Mouse (Mus musculus): ENCODE results near the gene Vps13a.
"Not testable (repeated sequence)": the region's sequence is repeated elsewhere in the genome, so short reads cannot be mapped to it uniquely, and the experiment has no call there.

Gene Vps13a

DNA sequence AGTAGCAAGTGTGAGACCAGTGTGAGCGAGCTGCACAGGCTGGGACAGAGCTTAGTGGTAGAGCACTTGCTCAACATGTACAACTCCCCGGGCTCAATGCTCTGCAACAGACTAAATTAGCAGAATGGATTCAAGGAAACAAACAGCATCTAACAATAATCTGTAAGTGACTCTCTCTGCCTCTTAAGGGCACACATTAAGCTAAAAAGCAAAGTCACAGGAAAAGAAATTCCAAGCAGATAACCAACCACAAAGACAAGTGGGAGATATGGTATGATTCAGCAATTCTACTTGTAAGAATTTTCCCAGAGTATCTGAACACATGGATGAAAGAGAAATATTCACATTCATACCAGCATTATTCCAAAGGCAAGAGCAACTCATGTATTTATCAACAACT, 13.3 kb downstream of the Vps13a start:
- in situ Hi-C loops (cut with MboI): no loop called here

DNA sequence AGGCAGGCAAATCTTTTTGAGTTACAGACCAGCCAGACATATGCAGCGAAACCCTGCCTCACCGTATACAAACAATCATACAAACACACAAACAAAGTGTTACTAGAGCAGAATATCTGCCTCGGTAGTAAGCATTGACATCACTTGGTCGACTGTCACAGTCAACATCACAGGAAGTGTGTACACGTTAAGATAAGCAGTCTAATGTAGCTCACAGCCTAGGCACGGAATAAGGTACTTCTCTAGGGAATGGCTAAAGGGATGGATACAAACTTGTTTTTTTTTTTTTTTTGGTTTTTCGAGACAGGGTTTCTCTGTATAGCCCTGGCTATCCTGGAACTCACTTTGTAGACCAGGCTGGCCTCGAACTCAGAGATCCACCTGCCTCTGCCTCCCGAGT, 23.3 kb downstream of the Vps13a start:
- in situ Hi-C loops (cut with MboI): not testable (repeated sequence)

DNA sequence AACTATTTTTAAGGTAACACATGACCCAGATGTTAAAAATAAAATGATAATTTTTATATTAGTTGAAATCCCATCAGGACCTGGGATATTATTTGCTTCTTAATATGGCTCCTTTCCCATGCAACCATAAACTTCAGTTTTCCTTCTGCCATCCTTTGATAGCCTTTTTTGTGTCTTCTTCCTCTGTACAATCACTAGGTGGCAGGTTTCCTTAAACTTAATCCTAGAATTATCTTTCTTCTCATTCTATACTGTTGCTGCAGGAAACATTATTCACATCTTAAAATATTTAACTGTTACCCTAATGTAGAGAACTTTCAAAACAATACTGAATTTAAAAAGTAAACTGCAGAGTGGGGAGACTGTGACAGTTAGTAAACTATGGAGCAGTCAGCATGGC, 24.9 kb downstream of the Vps13a start:
- in situ Hi-C loops (cut with MboI): no loop called here

DNA sequence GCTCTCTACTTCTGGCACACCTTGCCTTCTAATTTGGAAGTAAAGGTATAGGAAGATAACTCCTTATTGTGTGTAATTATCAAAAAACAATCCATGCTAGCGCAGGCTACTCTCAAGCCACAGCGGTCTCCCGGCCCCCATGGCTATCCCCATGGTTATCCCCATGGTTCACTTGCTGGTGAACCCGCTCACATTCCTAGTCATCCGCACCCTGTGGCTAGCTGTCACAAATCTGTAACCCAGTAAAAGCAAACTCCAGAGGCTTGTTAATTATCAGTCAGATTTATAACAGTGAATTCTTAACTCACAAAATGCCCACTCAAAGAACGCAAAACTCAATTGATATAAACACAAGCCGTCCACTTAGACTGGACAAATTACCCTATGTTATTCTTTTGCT, 25.5 kb downstream of the Vps13a start:
- in situ Hi-C loops (cut with MboI): no loop called here

DNA sequence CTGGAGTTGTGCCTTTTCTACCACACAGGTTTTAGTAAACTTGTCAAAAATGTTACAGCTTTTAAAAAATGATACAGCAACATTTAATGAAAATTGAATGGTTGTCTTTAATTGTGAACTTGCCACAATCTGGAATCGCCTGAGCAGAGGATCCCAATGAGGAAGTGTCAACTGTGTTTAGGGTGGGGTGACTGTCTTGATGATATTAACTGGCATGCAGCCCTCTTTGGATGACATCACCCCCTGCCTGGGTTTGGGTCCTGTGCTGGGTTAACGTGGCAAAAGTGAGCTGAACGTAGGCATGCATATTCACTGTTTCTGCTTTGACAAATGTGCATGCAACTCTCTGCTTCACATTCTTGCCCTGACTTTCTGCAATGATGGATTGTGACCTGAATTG, 27.6 kb downstream of the Vps13a start:
- in situ Hi-C loops (cut with MboI): no loop called here

DNA sequence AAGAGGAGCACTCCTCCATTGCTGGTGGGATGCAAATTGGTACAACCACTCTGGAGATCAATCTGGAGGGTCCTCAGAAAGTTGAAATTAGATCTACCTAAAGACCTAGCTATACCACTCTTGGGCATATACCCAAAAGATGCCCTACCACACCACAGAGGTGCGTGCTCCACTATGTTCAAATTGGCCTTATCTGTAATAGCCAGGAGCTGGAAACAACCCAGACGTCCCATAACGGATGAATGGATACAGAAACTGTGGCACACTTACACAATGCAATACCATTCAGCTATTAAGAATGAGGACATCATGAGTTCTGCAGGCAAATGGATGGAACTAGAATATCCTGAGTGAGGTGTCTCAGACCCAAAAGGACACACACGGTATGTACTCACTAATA, 43.9 kb downstream of the Vps13a start:
- in situ Hi-C loops (cut with MboI): no loop called here

DNA sequence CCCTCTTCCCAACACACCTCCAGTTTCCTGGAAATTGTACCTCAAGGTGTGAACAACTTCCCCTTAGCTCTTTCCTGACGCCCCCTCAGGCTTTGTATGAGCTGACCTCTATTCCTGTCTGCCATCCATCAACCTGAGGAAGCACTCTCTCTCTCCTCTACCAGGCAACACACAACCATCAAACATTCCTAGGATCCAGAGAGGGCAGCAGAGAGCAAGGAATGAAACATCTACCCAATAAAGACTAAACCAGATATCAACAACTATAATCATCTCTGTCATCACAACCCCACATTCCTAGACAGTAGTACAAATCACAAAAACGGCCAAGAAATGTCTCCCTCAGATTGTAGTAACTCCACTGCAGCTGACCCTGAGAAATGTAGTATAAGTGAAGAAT, 52.0 kb downstream of the Vps13a start:
- in situ Hi-C loops (cut with MboI): no loop called here

DNA sequence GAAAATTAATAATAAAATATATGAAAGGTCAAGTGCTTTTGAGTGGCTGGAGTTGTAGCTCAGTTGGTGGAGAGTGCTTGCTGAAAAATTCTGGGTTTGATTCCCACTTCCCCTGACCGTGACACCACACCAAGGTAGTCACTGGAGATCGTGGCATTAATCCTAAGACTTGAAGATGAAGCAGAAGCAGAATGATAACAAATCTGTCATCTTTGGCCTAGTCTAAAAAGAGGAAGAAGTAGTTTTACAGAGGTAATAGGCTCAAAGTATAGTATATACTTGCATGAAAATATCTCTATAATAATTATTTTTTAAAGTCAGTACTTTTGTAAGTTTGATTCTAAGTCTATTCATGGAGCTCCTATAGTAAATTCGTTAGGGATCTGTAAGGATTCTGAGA, 65.5 kb downstream of the Vps13a start:
- in situ Hi-C loops (cut with MboI): no loop called here

DNA sequence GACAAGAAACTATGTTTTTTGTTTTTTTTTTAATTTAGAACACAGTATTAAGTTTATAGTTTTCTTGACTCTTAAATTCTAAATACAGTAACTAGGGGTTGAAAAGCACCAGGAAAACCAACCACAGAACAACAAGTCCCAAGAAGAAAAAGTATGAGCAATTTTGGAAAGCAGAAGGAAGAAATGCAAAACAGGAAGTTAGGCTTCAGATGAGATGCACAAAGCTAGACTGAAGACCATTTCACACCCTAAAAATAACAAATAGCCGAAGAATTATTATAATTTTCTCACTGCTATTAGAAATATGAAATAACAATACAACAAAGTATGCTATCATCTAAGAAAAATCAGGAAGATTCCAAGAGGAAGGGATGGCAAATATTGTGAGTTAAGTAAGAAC, 78.9 kb downstream of the Vps13a start:
- in situ Hi-C loops (cut with MboI): no loop called here

DNA sequence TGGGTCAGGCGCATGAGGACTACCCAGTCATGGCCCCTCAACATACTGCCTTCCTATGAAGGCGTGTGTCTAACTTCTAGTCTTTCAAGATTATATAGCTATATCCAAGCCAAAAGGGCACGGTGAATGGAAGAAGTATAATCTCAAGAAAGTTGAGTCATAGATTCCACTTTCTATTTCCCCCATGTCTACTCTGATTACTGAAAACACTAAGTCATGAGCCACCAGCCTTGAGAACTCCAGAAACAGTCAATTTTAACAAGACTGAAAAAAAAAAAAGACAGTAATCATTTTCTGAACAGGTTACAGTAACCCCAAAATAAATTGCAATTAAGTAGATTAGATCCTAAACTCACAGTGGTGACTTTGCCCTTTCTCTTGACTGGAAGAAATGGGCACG, 95.8 kb downstream of the Vps13a start:
- in situ Hi-C loops (cut with MboI): no loop called here

DNA sequence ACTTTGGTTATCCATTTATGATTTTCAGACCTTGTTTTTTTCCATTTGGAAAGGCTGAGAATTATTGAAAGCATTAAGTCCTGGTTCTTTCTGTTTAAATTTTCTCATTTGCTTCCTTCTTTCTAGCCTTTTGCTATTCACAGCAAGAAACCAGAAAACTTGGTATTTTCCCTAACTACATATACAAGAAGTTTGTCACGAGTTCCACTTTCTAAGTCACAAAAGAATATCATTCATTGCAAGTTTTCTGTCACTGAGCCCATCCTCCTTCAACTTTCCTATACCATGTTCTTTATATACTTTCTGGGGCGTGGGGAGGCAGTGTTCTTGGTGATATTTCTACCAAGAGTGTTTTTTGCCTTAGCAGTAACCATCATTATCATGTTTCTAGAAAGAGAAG, 96.5 kb downstream of the Vps13a start:
- in situ Hi-C loops (cut with MboI): no loop called here

DNA sequence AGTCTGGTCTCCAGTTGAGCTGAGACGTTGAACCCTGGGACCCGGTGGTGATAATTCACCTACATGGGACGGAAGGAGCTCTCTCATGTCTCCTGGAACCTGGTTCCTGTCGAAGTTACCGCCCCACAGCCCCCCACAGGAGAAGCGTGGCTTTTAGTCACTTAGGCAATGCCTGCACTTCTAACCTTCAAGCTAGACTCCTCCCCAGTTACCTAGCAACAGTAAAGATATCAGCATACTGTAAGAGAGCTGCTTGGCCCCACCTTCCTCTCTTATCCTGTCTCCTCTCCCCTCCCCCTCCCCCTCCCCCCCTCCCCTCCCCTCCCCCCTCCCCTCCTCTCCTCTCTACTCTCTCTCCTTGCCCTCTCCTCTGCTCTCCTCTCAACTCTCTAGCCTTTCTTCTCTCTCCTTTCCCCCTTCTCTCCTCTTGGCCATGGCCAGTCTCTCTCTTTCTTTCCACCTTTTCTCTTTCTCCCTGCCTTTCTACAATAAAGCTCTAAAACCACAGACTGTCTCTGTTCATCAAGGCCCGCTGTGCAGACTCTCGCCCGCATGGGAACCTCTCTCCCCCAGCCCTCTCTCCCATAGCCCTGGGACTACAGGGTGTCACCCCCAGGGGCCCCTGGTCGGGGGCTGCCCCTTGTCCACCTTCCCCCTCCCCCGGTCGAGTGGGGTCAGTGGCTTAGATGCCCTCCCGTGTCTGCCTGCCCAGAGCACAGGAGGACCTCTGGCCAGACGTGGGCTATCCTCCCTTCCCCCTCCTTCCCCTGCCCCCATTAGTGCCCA, 154.9 kb downstream of the Vps13a start:
- in situ Hi-C loops (cut with MboI): no loop called here

DNA sequence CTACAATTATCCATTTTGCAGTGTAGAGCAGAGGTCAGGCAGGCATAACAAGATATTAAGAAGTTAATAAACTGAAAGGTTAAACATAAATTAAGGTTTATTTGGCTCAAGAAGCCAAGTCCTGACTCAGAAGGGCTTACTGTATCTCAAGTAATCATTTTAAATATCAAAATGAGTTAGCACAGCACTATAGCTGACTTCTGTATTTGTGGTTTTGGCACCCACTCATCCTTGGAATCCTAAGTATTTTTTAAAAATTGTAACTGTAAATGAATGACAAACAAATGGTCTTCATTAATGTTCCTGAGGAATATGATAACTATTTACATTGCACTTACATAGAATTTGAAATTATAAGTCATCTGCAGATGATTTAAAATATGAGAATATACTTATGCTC, 155.7 kb downstream of the Vps13a start:
- in situ Hi-C loops (cut with MboI): no loop called here

DNA sequence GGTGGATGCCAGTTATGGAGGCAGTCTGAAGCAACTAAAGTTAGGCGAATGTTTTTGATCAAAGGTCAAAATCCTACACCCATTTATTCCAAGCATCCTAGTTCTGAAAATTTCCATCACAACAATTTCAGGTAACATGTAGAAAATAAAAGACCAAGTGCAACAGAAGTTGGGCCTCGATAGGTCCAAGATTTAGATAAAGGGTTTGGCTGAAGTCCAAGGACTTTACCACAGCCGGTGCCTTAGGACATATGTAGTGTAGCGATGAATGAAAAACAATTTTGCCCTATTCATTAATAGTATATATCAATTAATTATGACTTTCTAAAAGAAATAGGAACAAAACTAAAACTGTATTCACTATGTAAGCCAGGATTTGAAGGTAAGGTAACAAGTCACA, 157.6 kb downstream of the Vps13a start:
- in situ Hi-C loops (cut with MboI): no loop called here

DNA sequence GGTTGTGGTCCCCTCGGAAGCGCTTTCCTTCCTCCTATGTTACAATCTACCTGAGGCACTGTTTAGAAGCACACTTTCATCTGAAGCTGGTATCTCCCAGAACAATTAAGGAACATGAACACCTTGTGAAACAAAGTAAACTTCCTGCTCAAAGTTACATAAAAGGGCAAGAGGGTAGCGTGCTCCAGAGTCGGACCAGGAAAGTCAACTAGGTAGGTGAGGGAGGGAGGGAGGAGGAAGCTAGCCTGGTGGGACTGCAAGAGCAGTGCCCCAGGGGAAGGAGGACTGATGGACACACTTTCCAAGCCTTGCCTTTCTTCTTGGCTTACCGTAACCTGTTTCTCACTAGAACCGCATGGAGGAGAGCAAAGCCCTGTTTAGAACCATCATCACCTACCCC, 173.1 kb downstream of the Vps13a start:
- in situ Hi-C loops (cut with MboI): loop anchor here (10.0 kb wide), 1 partner anchor 543 kb away; no protein-coding TSS in a partner anchor

DNA sequence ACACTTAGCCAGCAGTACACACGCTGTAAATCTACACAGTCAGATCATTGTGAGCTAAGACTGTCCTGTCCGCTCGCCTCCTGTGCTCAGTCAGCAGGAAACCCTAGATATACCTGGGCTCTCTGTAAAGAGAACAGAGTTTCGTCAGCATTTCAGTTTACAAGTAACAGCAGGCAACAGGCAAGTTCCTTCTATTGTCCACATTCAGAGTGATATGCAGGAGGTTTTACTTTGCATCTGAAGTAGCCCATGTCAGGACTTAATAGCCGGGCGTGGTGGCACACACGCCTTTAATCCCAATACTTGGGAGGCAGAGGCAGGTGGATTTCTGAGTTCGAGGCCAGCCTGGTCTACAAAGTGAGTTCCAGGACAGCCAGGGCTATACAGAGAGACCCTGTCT, 178.7 kb downstream of the Vps13a start:
- in situ Hi-C loops (cut with MboI): loop anchor here (10.0 kb wide), 1 partner anchor 537 kb away; no protein-coding TSS in a partner anchor

DNA sequence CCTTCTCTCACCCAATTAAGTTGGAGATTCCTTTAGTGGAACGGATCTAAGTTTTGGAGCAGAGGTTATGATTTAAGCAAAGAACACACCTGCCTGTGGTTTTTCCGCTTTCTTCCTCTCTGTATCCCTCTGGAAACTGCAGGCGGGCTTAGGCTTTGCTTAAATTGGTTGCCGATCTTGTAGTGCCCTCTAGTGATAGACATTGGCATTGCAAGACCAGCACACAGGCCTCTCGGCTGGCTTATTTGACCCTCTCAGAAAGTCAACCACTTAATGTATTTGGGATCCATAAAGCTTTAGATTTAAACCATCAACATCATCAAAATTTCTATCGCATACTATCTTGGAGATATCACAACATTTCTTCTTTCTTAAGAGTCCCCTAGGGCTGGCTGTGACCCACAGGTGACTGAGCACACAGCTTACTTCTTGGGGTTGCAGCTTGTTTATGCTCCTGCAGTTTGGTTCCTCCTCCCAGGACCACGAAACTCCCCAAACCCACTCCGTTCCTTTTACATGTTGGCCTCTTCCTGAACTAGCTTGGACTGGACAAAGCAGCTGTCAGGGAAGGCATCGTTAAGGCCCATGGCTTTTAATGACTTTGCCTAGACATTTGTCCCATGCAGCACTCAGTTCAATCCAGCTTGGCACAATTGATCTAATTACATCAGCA, 181.3 kb downstream of the Vps13a start:
- in situ Hi-C loops (cut with MboI): no loop called here

DNA sequence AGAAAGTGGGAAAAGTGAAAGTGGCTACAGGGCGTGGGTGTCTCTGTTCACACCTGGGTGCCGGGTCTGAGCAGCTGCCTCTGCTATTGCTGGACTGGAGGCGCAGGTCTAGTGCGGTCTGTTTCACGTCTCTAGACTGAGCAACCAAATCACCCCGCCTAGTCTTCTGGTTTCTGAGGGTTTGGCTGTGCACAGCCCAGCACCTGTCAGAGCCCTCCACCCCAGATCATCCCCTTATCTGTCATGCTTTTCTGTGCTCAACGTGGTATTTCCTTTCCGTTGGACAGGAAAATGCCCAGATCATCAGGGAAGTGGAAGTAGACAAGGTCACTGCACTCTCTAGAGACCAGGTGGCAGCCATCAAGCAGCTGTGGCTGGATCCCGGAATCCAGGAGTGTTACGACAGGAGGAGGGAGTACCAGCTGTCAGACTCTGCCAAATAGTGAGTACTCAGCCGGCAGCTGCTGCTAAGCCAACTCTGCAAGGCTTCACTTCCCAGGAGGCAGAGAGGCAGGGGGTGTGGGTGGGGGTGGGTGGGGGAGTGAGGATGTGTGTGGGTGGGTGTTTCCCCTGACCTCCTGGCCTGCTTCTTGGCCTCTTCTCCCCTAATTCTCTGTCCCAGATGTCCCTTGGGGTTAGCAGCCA, 182.0 kb downstream of the Vps13a start:
- in situ Hi-C loops (cut with MboI): no loop called here

DNA sequence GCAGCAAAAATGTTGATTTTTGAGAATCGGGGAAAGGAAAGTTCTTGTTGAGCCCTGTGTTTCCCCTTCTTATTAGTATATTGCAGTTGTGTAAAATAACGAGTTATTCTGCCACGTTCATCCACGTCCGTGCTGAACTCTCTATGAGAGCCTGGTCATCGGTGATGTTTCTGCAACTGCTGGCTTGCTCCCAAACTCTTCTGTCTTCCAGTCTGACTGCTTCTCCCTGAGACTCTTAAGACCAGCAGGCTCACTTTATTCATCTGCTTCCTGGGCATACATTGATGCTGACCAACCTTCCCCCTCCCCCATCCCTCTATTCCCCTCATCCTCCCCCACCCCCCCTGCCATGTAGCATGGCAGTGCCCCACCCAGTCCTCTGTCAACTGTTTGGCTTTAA, 183.5 kb downstream of the Vps13a start:
- in situ Hi-C loops (cut with MboI): no loop called here

DNA sequence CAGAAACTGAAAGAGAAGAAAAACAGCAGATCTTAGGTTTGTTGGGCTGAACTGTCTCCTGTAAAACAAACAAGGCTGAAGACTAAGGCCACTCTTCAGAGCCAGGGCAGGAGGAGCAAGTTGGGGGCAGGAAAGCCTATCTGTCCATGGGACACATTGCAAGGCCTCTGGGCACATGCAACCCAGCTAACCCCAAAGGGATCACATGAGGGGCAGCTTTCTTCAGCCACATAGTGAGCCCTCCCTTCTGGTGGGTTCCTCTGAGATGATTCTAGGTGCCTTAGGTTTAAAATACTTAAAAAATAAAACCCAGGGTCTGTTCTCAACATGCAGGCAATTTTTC, 186.8 kb downstream of the Vps13a start:
- in situ Hi-C loops (cut with MboI): no loop called here

DNA sequence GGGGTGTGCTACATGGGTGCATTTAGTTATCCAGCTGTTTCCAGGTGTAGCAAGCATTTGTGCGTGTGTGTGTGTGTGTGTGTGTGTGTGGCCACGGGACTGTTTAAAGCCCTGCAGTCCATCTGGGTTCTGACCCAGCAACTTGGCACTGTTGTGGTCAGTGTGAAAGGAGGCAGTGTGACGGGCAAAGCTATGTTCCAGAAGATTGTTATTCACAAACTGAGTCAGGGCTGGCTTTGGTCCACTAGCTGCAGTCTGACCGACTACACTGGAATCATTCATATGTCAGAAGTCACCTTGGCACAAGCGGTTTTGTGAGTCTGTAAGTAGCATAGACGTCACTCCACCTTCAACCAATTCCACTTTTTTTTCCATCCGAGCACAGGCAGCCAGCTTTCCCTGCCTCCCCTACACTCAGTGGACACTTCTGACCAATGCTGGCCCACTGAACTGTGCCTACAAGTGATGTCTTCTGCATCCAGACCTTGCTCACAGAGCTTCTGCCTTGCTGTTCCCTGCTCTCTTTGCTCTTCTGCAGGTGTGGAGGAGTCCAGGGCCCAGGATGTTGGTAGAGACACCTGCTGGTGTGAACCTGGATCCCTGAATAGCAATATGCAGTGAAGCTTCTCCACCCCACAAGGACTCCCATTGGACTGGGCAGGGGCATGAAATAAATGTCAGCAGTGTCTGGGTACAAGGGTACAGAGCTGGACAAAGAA, 187.3 kb downstream of the Vps13a start:
- in situ Hi-C loops (cut with MboI): no loop called here

DNA sequence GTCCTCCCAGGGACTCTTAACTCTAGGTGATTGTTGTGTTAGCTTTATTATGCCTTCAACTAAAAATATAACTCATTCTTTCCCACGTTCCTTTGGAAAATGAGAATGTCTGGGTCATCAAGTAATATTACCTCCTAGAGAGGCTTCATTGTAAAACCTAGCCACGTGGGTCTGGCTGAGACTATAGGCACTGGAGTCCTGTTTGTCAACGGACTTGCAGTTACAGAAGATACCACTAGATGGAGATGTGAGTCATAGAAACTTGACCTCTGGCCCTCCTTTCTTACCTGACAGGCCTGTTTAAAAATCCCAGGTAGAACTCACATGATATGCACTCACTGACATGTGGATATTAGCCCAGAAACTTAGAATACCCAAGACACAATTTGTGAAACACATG, 195.4 kb downstream of the Vps13a start:
- in situ Hi-C loops (cut with MboI): no loop called here

DNA sequence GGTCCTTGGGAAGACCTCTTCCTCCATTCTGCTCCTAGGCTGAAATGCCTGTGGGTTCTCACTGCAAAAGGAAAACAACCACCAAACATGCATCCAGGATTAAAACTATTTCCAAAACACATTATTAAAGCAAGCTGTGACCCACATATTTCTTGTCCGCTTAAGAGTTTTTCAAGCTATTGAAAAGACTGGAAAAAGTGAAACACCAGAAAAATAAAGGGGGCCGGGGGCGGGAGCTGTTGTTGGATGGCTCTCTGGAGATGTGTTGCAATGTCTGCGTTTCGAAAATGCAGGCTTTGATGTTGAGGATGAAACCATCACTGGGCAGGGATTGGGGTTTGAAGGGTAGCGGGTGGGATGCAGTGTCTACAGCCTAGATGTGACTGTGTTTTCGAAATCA, 196.2 kb downstream of the Vps13a start:
- in situ Hi-C loops (cut with MboI): no loop called here

All from mature B cell (primary cell).